Mouse (Mus musculus): ENCODE results near the gene Pkm. TPM values are rescaled to one million over a fixed set of nuclear protein-coding genes. Genes with fewer than 3 reads are reported as not detected.

The Pkm gene
- polyA plus RNA-seq, 1 experiment from 2014 or later = 2,716 TPM

DNA sequence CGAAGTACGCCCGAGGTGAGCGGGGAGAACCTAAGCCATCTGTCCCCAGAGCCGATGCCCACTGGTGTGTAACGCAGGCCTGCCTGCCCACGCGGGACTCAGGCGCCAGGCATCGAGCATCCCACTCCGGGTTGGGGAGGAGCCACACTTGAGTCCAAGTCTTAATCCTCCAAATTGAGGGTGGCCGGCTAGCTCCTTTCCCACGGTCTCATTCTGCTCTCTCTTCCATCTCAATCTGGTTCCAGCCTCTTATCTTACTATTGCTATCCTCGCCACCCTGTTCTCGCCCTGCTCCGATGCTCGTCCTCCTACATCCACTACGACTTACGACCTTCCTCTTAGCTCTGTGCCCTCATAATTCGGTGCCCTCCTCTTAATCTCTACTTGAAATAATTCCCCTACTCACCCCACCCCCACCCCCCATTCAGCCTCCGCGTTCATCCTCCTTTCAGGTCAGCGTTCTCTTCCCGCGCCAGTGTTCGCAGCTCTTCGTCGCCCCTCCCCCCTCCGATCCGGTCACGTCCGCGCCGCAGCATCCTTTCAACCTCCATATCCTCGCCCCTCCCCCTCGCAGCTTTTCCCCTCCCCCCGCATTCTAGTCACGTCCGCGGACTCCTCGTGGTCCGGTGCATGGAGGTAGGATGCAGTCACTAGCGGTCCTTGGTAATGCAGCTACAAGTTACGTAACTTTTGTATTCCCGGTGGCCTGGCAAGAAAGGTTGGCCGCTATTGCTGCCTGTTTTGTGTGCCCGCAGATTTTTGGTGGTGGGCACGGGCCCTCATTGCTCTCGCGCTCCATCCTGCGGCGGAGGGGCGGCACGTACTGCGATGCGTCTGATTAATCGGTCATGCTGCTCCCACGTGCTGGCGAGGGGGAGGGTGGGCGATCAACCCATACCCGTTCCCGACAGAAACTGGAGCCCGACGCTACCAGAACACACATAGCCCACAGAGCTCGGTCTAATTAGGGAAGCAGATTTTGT, 758 bp downstream of the Pkm start:
- H3K27ac ChIP-seq (replicated peaks) = peak overlapping the region; percentile 99

DNA sequence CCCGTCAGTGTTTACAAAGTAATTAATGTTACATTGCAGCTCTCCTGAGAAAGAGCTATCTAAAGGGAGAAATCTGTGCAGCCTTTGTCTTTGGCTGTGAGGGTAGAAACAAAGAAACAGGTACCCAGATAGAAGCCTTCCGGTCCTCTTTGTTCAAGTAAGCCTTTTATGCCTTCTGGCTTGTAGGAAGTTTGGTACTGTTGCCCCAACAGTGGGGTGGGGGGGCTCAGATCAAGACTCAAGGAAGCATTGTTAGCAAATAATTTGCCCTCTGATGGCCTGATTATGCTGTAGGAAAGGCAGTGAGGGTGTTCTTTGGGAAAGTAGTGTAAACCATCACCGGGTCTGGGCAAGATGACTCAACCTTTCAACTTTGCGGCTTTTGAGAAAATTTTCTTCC, 2.0 kb downstream of the Pkm start:
- DNase-seq (ENCODE audit: low spot score) = peak; percentile 38
- Histone ChIP-seq H3K9me3 (no peaks in the 10 kb centered on the region), H3K4me1 (peaks cover 60% of the 10 kb centered on the region), H3K27ac (replicated peaks) (peak overlapping the region; percentile 99), H3K27me3 (replicated peaks; ENCODE audit: low read depth, poor library complexity, severe bottlenecking) (no peaks in the 10 kb centered on the region), H3K4me3 (peak overlapping the region; percentile 86), H3K36me3 (replicated peaks) (peaks cover 42% of the 10 kb centered on the region)
- WGBS = 5% methylated on average over 4 of the region's 4 CpGs

More for the DNA sequence above, 758 bp downstream of the Pkm start:
- peak; percentile 97 for DNase-seq (ENCODE audit: low spot score)
- under 1% methylated on average over 65 of the region's 65 CpGs for WGBS
- Histone ChIP-seq H3K27me3 (replicated peaks; ENCODE audit: low read depth, poor library complexity, severe bottlenecking) (no peaks in the 10 kb centered on the region), H3K4me3 (peak overlapping the region; percentile 86), H3K36me3 (replicated peaks) (peaks cover 32% of the 10 kb centered on the region), H3K9me3 (no peaks in the 10 kb centered on the region), H3K4me1 (peaks cover 48% of the 10 kb centered on the region)

GRCm38 (mm10) chr9:59659036-59660026, 3.2 kb downstream of the Pkm start:
- H3K4me1 ChIP-seq = peaks cover 63% of the 10 kb centered on the region
- 27% methylated on average over 14 of the region's 14 CpGs for WGBS
- H3K36me3 ChIP-seq (replicated peaks) = peaks cover 54% of the 10 kb centered on the region

DNA sequence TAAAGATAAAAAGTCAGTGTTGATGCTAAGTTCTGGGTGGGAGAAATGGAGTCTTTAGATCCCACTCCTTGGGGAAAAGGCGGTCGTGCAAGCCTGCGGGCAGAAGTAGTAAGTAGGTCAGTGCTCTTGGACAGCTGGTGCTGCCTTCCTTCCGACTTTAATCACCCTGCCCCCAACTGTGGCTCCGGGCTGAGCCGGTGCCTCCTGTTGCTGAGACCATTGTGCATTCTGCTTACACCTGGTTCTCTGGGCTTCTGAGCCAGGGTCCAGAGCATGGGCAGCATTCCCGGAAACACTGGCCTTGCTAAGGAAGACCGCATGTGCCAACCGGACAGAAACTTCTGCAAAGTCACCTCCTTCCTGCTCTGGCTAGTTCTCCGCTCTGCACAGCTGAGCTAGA, 4.3 kb downstream of the Pkm start:
- peak overlapping the region; percentile 99 for H3K27ac ChIP-seq (replicated peaks)
- H3K27me3 ChIP-seq (replicated peaks; ENCODE audit: low read depth, poor library complexity, severe bottlenecking) = no peaks in the 10 kb centered on the region
- DNase-seq (ENCODE audit: low spot score) = no peak
- whole genome bisulfite sequencing = 68% methylated on average over 10 of the region's 10 CpGs
- H3K36me3 ChIP-seq (replicated peaks) = peaks cover 65% of the 10 kb centered on the region
- H3K4me3 ChIP-seq = peak overlapping the region; percentile 86
- peaks cover 58% of the 10 kb centered on the region for H3K4me1 ChIP-seq
- H3K9me3 ChIP-seq = no peaks in the 10 kb centered on the region

More at GRCm38 (mm10) chr9:59659036-59660026, 3.2 kb downstream of the Pkm start:
- no peaks in the 10 kb centered on the region for H3K9me3 ChIP-seq
- H3K27me3 ChIP-seq (replicated peaks; ENCODE audit: low read depth, poor library complexity, severe bottlenecking) = no peaks in the 10 kb centered on the region
- DNase-seq (ENCODE audit: low spot score) = peak; percentile 91
- peak overlapping the region; percentile 99 for H3K27ac ChIP-seq (replicated peaks)
- peak overlapping the region; percentile 86 for H3K4me3 ChIP-seq

- no peaks in the 10 kb centered on the region for H3K9me3 ChIP-seq
- DNase-seq (ENCODE audit: low spot score) = no peak
- peaks cover 53% of the 10 kb centered on the region for H3K4me1 ChIP-seq
- H3K4me3 ChIP-seq = peak overlapping the region; percentile 86; the same call in 1 of the 2 replicates
- H3K36me3 ChIP-seq (replicated peaks) = peaks cover 75% of the 10 kb centered on the region
- WGBS = 70% methylated on average over 6 of the region's 6 CpGs
- H3K27me3 ChIP-seq (replicated peaks; ENCODE audit: low read depth, poor library complexity, severe bottlenecking) = no peaks in the 10 kb centered on the region
- H3K27ac ChIP-seq (replicated peaks) = no peak overlapping the region; the same call in 1 of the 2 replicates
These were observed 5.3 kb downstream of the Pkm start for GRCm38 (mm10) chr9:59661298-59661975.

GRCm38 (mm10) chr9:59663226-59663625, 7.1 kb downstream of the Pkm start:
- Histone ChIP-seq H3K4me3 (no peak overlapping the region), H3K4me1 (peaks cover 52% of the 10 kb centered on the region), H3K27me3 (replicated peaks; ENCODE audit: low read depth, poor library complexity, severe bottlenecking) (no peaks in the 10 kb centered on the region), H3K36me3 (replicated peaks) (peaks cover 93% of the 10 kb centered on the region), H3K27ac (replicated peaks) (no peak overlapping the region), H3K9me3 (no peaks in the 10 kb centered on the region)
- 85% methylated on average over 7 of the region's 7 CpGs for WGBS
- no peak for DNase-seq (ENCODE audit: low spot score)

GRCm38 (mm10) chr9:59663957-59664356, 7.8 kb downstream of the Pkm start:
- Histone ChIP-seq H3K4me1 (peaks cover 45% of the 10 kb centered on the region), H3K36me3 (replicated peaks) (peaks cover 99% of the 10 kb centered on the region), H3K4me3 (no peak overlapping the region), H3K27me3 (replicated peaks; ENCODE audit: low read depth, poor library complexity, severe bottlenecking) (no peaks in the 10 kb centered on the region), H3K27ac (replicated peaks) (no peak overlapping the region), H3K9me3 (no peaks in the 10 kb centered on the region)
- DNase-seq (ENCODE audit: low spot score) = no peak
- WGBS = 66% methylated on average over 3 of the region's 3 CpGs

GRCm38 (mm10) chr9:59664664-59665256, 8.6 kb downstream of the Pkm start:
- H3K4me1 ChIP-seq = peaks cover 37% of the 10 kb centered on the region
- no peak overlapping the region for H3K27ac ChIP-seq (replicated peaks)
- DNase-seq (ENCODE audit: low spot score) = no peak
- H3K36me3 ChIP-seq (replicated peaks) = peaks cover 100% of the 10 kb centered on the region
- no peaks in the 10 kb centered on the region for H3K27me3 ChIP-seq (replicated peaks; ENCODE audit: low read depth, poor library complexity, severe bottlenecking)
- H3K9me3 ChIP-seq = no peaks in the 10 kb centered on the region
- H3K4me3 ChIP-seq = no peak overlapping the region
- 86% methylated on average over 4 of the region's 4 CpGs for WGBS

- 95% methylated on average over 8 of the region's 8 CpGs for WGBS
These were observed 9.8 kb downstream of the Pkm start for GRCm38 (mm10) chr9:59666016-59666415.

DNA sequence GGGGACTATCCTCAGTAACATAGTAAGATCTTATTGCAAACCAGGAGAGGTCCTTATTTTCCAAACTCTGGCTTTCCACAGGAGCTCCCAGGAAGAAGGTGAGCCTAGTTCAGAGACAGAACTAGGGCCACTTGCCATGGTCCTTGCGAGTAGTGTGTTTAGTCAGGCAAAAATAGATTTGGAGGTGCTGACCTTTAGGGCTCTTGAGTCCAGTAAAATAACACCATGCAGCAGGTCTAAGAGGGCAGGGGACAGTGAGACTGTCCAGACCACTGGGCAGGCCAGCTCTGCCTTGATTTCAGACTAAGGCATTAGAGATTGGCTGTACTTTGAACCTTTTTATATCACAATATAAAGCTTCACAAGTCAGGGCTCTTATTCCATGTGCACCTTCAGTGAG, 10.6 kb downstream of the Pkm start:
- Histone ChIP-seq H3K36me3 (replicated peaks) (peaks cover 100% of the 10 kb centered on the region), H3K4me1 (peaks cover 16% of the 10 kb centered on the region), H3K4me3 (no peak overlapping the region), H3K27ac (replicated peaks) (no peak overlapping the region), H3K27me3 (replicated peaks; ENCODE audit: low read depth, poor library complexity, severe bottlenecking) (no peaks in the 10 kb centered on the region), H3K9me3 (no peaks in the 10 kb centered on the region)
- 92% methylated on average over 1 of the region's 1 CpGs for WGBS
- no peak for DNase-seq (ENCODE audit: low spot score)

More at GRCm38 (mm10) chr9:59666016-59666415, 9.8 kb downstream of the Pkm start:
- Histone ChIP-seq H3K27ac (replicated peaks) (no peak overlapping the region), H3K9me3 (no peaks in the 10 kb centered on the region), H3K4me1 (peaks cover 24% of the 10 kb centered on the region), H3K27me3 (replicated peaks; ENCODE audit: low read depth, poor library complexity, severe bottlenecking) (no peaks in the 10 kb centered on the region), H3K4me3 (no peak overlapping the region), H3K36me3 (replicated peaks) (peaks cover 100% of the 10 kb centered on the region)
- no peak for DNase-seq (ENCODE audit: low spot score)

- 87% methylated on average over 4 of the region's 4 CpGs for WGBS
- no peaks in the 10 kb centered on the region for H3K9me3 ChIP-seq
- H3K27ac ChIP-seq (replicated peaks) = no peak overlapping the region
- H3K4me1 ChIP-seq = peaks cover 12% of the 10 kb centered on the region
- H3K36me3 ChIP-seq (replicated peaks) = peaks cover 100% of the 10 kb centered on the region
- H3K4me3 ChIP-seq = no peak overlapping the region
- no peak for DNase-seq (ENCODE audit: low spot score)
- no peaks in the 10 kb centered on the region for H3K27me3 ChIP-seq (replicated peaks; ENCODE audit: low read depth, poor library complexity, severe bottlenecking)
These were observed 11.1 kb downstream of the Pkm start for GRCm38 (mm10) chr9:59667250-59667649.
